Mouse (Mus musculus): Measurements from ENCODE around the gene Prep.

DNA sequence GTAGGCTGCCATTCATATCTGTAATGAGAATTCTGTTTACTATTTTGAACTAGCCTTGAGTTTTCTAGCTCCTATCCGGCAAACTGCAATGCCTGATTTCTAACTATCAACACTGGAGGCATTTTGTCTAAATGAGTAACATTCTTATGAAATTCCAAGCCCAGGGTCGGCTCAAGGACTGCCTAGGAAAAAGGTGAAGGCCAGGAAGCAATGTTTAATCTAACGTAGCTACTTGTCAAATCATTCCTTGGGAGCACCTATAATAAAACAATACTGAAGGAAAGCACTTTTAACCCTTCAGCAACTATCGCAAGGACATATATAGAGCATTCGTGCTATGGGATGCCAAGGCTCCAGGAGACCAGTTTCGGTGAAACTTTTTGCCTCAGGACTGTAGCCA is 8.6 kb upstream of the Prep start:
- TF ChIP-seq POLR2A (IDR thresholded peaks at IDR 0.05; ENCODE audit: insufficient read length, low read depth) (no peak), MYOD1 (IDR thresholded peaks at IDR 0.05; ENCODE audit: control insufficient read depth in 1 of 3, insufficient read length in 2 of 3, low read depth in 2 of 3) (no peak), USF1 (IDR thresholded peaks at IDR 0.05; ENCODE audit: low read depth) (no peak), POLR2AphosphoS2 (IDR thresholded peaks at IDR 0.05; ENCODE audit: insufficient read length, low read depth) (no peak), SRF (IDR thresholded peaks at IDR 0.05; ENCODE audit: control insufficient read depth, insufficient read length, low read depth) (no peak), MAX (IDR thresholded peaks at IDR 0.05; ENCODE audit: low read depth) (no peak), CEBPB (IDR thresholded peaks at IDR 0.05; ENCODE audit: insufficient read depth, poor library complexity, severe bottlenecking) (no peak), TCF12 (IDR thresholded peaks at IDR 0.05; ENCODE audit: insufficient read depth, poor library complexity, severe bottlenecking) (no peak), MYOG (IDR thresholded peaks at IDR 0.05; ENCODE audit: control insufficient read depth in 1 of 3, insufficient read depth in 1 of 3, insufficient read length in 2 of 3, low read depth in 2 of 3) (no peak)
